Mouse (Mus musculus): ENCODE data around the gene Ipo9. TPM values are rescaled to one million over a fixed set of nuclear protein-coding genes. Genes with fewer than 3 reads are reported as not detected.
"Not testable (repeated sequence)": the region's sequence is repeated elsewhere in the genome, so short reads cannot be mapped to it uniquely, and the experiment has no call there.

The Ipo9 gene
- polyA plus RNA-seq, 1 experiment from 2014 or later: 182 TPM

DNA sequence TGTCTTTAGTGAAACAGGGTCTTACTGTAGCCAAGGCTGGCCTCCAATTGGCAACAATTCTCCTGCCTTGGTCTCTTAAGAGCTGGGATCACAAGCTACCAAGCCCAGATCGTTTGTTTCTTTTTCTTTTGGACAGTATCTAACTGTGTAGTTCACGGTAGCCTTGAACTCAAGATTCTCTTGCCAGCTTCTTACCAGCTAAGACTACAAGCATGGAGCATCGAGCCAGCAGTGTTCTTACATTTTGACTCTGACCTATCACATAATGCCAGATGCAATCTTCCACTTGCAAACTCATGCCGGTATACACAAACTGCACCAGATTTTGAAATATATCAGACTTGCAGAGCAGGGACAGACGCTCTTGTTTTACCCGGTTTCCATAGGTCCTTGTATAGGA, 7.5 kb downstream of the Ipo9 start:
- H3K4me3 ChIP-seq: no peak overlapping the region
- no peaks in the 10 kb centered on the region for H3K27me3 ChIP-seq (replicated peaks; ENCODE audit: low read depth, poor library complexity, severe bottlenecking)
- H3K36me3 ChIP-seq (replicated peaks): peaks cover 94% of the 10 kb centered on the region
- no peak for DNase-seq (ENCODE audit: low spot score)
- peaks cover 4% of the 10 kb centered on the region for H3K4me1 ChIP-seq
- no peaks in the 10 kb centered on the region for H3K9me3 ChIP-seq
- 94% methylated on average over 6 of the region's 6 CpGs for WGBS
- no peak overlapping the region for H3K27ac ChIP-seq (replicated peaks)

DNA sequence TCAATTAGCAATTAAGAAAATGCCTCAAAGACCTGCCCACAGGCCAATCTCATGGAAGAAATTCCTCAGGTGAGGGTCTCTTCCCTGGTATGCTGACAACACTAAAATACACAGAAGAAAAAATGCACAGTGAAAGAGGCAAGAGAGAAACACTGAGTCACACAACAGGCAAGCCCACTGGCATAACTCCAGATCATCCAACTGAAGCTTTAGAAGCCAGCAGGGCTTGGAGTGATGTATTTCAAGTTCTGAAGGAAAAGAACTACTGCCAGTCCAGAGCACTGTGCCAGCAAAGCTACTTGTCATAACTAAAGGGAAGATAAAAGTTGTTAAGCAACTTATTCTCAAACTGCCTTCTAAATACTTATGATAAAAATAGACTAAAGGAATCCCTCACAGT, 16.3 kb downstream of the Ipo9 start:
- Histone ChIP-seq H3K4me1 (no peaks in the 10 kb centered on the region), H3K27me3 (replicated peaks; ENCODE audit: low read depth, poor library complexity, severe bottlenecking) (no peaks in the 10 kb centered on the region), H3K36me3 (replicated peaks) (peaks cover 100% of the 10 kb centered on the region), H3K9me3 (no peaks in the 10 kb centered on the region), H3K4me3 (no peak overlapping the region), H3K27ac (replicated peaks) (no peak overlapping the region)
- no peak for DNase-seq (ENCODE audit: low spot score)

DNA sequence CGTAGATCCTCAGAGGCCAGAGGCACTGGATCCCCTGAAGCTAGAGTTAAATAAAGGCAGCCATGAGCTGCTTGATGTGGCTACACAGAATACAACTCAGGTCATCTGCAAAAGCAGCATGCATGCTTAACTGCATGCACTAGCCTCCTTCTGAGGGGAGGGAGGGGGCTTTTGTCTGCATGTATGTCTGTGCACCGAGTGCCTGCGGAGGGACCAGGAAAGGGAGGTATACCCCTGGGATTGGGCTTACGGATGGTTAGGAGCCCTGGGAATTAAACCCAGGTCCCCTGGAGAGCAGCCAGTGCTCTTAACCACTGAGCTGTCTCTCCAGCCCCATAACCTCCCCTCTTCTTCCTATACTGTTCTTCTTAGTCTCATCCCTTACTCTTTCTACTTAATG, 18.2 kb downstream of the Ipo9 start:
- DNase-seq (ENCODE audit: low spot score): no peak
- H3K27me3 ChIP-seq (replicated peaks; ENCODE audit: low read depth, poor library complexity, severe bottlenecking): no peaks in the 10 kb centered on the region
- 88% methylated on average over 4 of the region's 4 CpGs for WGBS
- H3K36me3 ChIP-seq (replicated peaks): peaks cover 100% of the 10 kb centered on the region
- no peak overlapping the region for H3K4me3 ChIP-seq
- H3K4me1 ChIP-seq: no peaks in the 10 kb centered on the region
- no peak overlapping the region for H3K27ac ChIP-seq (replicated peaks)
- H3K9me3 ChIP-seq: no peaks in the 10 kb centered on the region

DNA sequence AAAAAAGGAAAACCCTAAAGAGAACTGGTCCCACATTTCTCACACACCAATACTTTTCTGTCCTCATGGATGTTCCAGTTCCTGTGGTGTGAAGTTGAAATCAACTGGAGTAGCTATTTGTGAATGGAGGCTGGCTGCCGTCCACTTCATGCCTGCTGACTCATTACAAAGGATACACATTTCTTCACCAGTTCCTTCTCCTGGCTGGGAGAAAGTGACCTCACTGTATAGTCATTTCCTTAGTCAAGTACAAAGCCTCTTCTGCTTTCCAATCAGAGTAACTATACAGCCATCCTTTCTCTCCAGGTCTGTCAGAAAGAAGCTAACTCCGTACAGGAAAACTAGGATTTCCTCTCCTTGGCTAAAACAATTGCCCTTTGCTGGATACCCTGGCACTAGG, 19.3 kb downstream of the Ipo9 start:
- Histone ChIP-seq H3K27me3 (replicated peaks; ENCODE audit: low read depth, poor library complexity, severe bottlenecking) (no peaks in the 10 kb centered on the region), H3K36me3 (replicated peaks) (peaks cover 99% of the 10 kb centered on the region), H3K27ac (replicated peaks) (no peak overlapping the region), H3K4me3 (no peak overlapping the region), H3K9me3 (no peaks in the 10 kb centered on the region), H3K4me1 (no peaks in the 10 kb centered on the region)
- 91% methylated on average over 2 of the region's 2 CpGs for WGBS
- no peak for DNase-seq (ENCODE audit: low spot score)

DNA sequence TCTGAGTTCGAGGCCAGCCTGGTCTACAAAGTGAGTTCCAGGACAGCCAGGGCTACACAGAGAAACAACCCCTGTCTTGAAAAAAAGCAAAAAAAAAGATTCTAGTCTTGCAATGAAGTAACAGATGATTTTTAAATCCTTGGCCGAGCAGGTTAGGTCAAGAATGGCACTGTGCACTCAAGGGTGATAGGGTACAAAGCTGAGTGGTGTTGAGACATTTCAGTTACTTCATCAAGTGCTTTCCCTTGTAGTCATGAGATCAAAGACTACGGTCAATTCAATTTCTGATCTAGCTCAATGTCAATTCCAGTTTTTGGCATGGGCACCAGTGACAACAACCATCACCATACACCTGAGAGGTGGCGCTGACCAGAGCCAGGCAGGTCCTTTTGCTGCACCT, 21.3 kb downstream of the Ipo9 start:
- no peaks in the 10 kb centered on the region for H3K4me1 ChIP-seq
- no peaks in the 10 kb centered on the region for H3K9me3 ChIP-seq
- 95% methylated on average over 4 of the region's 4 CpGs for WGBS
- no peak overlapping the region for H3K4me3 ChIP-seq
- H3K27me3 ChIP-seq (replicated peaks; ENCODE audit: low read depth, poor library complexity, severe bottlenecking): no peaks in the 10 kb centered on the region
- H3K27ac ChIP-seq (replicated peaks): no peak overlapping the region
- DNase-seq (ENCODE audit: low spot score): no peak
- peaks cover 99% of the 10 kb centered on the region for H3K36me3 ChIP-seq (replicated peaks)

DNA sequence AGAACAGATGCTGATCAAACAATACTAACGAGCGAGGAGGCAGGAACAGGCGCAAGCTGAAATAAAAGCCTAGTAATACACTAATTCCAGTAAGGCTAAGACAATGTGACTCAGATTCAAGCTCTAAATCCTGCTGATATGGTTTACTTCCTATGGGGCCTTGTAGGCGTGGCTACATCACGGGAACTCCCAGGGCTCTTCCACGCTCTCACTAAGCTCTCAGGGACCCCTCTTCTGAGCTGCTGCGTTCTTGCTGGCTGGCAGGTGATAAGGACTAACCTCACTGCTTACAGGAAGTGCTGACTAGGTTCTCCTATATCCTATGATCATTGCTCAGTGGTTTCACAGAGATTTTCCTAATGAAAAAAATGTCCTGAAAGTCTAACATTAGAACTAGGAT, 24.9 kb downstream of the Ipo9 start:
- Histone ChIP-seq H3K4me1 (no peaks in the 10 kb centered on the region), H3K4me3 (no peak overlapping the region), H3K27ac (replicated peaks) (no peak overlapping the region), H3K36me3 (replicated peaks) (peaks cover 99% of the 10 kb centered on the region), H3K27me3 (replicated peaks; ENCODE audit: low read depth, poor library complexity, severe bottlenecking) (no peaks in the 10 kb centered on the region), H3K9me3 (no peaks in the 10 kb centered on the region)
- WGBS: 87% methylated on average over 7 of the region's 7 CpGs
- DNase-seq (ENCODE audit: low spot score): no peak

DNA sequence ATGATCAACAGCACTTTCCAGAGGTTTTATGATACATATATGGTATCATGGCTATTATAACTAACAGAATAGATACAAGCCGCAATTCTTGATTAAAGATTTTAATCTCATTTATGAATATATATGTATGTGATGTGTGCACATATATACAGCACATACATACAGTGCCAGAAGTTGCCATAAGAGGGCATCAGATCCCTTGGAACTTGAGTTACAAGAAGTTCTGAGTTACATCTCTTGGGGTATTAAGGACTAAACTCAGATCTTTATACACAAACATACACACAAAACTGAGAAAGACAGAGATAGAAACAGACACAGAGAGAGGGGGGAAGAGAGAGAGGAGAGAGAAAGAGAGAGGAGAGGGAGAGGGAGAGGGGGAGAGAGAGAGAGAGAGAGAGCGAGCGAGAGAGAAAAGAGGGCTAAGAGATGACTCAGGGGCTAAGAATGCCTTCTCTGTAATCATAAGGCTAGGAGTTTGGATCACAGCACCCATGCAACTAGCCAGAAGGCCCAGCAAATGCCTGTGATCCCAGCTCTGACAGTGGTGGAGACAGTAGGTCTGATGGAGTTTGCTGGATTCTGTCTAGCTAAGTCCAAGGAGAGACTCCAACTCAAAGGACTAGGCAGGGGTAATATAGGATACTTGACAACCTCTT, 28.7 kb downstream of the Ipo9 start:
- no peak overlapping the region for H3K4me3 ChIP-seq
- peaks cover 100% of the 10 kb centered on the region for H3K36me3 ChIP-seq (replicated peaks)
- 91% methylated on average over 3 of the region's 3 CpGs for WGBS
- no peak overlapping the region for H3K27ac ChIP-seq (replicated peaks)
- DNase-seq (ENCODE audit: low spot score): no peak
- no peaks in the 10 kb centered on the region for H3K27me3 ChIP-seq (replicated peaks; ENCODE audit: low read depth, poor library complexity, severe bottlenecking)
- H3K9me3 ChIP-seq: no peaks in the 10 kb centered on the region
- H3K4me1 ChIP-seq: no peaks in the 10 kb centered on the region

DNA sequence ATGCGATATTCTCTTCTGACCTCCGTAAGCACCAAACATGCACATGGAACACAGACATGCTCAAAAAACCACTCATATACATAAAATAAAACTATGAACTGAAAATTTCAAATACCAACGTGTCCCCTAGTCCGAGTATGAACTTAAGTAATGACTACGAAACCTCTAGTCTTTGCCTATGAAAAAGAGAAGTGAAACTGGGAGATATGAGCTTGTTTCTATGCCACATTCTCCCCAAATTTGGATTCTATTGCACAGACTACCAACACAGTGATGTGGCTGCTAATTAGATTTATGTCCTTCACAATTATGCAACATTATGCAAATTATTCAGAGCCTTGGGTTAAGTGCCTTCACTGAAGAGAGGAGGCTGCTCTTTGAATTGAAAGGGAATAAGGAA, 30.8 kb downstream of the Ipo9 start:
- DNase-seq (ENCODE audit: low spot score): no peak
- WGBS: 93% methylated on average over 5 of the region's 5 CpGs
- H3K36me3 ChIP-seq (replicated peaks): peaks cover 100% of the 10 kb centered on the region

DNA sequence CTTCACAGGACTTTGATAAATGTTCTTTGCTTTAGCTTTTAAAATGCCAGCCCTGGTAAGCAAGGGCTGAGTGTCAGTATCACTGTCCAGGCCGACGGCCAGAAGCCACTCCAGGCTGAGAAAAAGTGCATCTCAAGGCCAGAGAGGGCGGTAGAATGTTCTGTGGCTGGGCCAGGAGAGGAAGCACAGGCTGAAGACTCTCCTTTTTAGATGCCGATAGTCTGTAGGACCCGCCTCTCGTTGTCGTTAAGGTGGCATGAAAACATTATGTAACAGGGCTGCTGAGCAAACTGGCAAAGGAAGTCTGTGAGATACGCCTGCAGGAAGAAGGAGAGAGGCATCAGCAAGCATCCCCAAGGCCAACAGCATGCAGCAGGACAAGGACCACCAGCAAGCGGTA, 45.1 kb downstream of the Ipo9 start:
- peaks cover 88% of the 10 kb centered on the region for H3K36me3 ChIP-seq (replicated peaks)
- H3K4me1 ChIP-seq: no peaks in the 10 kb centered on the region
- H3K9me3 ChIP-seq: no peaks in the 10 kb centered on the region
- 91% methylated on average over 9 of the region's 9 CpGs for WGBS
- H3K27ac ChIP-seq (replicated peaks): no peak overlapping the region
- H3K4me3 ChIP-seq: no peak overlapping the region
- no peak for DNase-seq (ENCODE audit: low spot score)
- no peaks in the 10 kb centered on the region for H3K27me3 ChIP-seq (replicated peaks; ENCODE audit: low read depth, poor library complexity, severe bottlenecking)

More for the DNA sequence above, 30.8 kb downstream of the Ipo9 start:
- Histone ChIP-seq H3K9me3 (no peaks in the 10 kb centered on the region), H3K27ac (replicated peaks) (no peak overlapping the region), H3K4me3 (no peak overlapping the region), H3K27me3 (replicated peaks; ENCODE audit: low read depth, poor library complexity, severe bottlenecking) (no peaks in the 10 kb centered on the region), H3K4me1 (no peaks in the 10 kb centered on the region)

DNA sequence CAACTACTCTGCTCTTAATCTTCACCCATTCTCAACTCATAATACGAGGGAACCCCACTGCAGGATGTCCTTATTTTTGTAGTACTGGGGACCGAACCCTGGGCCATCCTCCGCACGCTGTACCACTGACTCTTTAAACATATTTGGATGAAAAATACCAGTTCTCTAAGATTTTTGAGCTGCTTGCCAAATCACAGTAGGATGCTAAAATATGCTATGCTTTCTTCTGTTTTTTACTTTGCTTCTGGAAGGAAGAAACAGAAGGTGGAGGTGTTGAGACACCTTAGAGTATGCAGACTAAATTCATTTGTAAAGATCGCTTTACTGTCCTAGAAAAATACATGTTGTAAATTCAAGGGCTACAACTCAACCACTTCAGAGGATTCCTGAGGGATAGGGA, 46.1 kb downstream of the Ipo9 start:
- WGBS: 95% methylated on average over 5 of the region's 5 CpGs
- Histone ChIP-seq H3K27me3 (replicated peaks; ENCODE audit: low read depth, poor library complexity, severe bottlenecking) (no peaks in the 10 kb centered on the region), H3K36me3 (replicated peaks) (peaks cover 78% of the 10 kb centered on the region), H3K4me1 (no peaks in the 10 kb centered on the region), H3K9me3 (no peaks in the 10 kb centered on the region), H3K27ac (replicated peaks) (no peak overlapping the region), H3K4me3 (no peak overlapping the region)
- no peak for DNase-seq (ENCODE audit: low spot score)

DNA sequence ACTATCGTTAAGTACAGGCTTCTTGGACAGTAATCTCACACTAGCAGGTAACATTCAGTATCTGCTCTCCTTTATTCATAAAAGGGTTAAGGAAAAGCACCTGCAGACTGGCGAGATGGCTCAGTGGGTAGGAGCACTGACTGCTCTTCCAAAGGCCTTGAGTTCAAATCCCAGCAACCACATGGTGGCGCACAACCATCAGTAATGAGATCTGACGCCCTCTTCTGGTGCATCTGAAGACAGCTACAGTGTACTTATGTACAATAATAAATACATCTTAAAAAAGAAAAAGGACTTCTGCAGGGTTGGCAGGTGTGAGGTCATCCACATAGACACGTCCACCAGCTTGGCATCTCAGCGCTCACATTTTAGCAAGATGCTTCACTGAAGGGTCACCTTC, 48.7 kb downstream of the Ipo9 start:
- H3K27ac ChIP-seq (replicated peaks); H3K4me3 ChIP-seq; DNase-seq (ENCODE audit: low spot score); H3K27me3 ChIP-seq (replicated peaks; ENCODE audit: low read depth, poor library complexity, severe bottlenecking); H3K9me3 ChIP-seq; H3K4me1 ChIP-seq: not testable (repeated sequence)
- H3K36me3 ChIP-seq (replicated peaks): peaks cover 52% of the 10 kb centered on the region
- 57% methylated on average over 6 of the region's 6 CpGs for WGBS

DNA sequence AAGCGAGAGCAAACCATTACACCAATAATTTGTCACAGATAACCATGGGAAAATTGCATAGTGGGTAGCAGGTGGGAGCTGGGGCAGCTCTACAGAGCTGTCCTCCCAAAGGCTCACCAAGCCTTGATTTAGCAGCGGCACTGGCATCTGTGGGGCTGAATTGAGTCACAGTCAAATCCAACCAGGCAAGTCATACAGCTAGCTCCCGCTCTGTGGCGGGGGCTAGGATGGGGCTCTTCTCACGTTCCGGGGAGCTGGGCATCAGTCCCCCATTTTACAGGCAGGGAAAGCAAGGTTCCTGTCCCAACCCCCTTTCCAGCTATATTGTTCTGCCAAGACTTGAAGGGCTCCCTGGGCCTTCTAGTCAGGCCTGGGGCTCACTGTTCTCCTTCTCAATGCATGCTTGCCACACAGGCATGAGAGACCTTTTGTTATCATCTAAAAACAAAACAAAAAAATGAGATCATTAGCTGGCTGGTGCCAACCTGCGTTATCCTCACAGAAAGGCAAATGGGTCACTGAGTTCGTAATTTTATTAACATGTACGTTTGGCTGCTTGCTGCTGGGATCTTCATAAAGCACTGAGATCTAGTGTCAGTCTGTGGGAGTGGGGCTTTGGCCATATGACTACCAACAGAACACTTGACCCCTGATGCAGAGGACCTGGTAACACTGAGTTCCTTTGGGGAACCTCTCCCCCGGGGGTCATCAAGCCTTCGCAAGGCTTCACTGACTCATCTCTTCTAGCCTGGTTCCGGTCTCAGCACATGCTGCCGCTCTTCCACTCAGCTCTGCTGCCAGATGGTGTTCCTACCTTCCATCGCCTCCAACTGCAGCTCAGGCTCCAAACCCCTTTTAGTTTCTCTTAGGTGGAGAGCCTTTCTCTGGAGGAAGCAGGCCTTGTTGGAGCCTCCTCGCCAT, 50.0 kb downstream of the Ipo9 start:
- no peak for DNase-seq (ENCODE audit: low spot score)
- no peak overlapping the region for H3K27ac ChIP-seq (replicated peaks)
- H3K36me3 ChIP-seq (replicated peaks): peaks cover 40% of the 10 kb centered on the region
- no peaks in the 10 kb centered on the region for H3K9me3 ChIP-seq
- 85% methylated on average over 15 of the region's 15 CpGs for WGBS
- H3K4me1 ChIP-seq: peaks cover 2% of the 10 kb centered on the region
- H3K4me3 ChIP-seq: no peak overlapping the region
- no peaks in the 10 kb centered on the region for H3K27me3 ChIP-seq (replicated peaks; ENCODE audit: low read depth, poor library complexity, severe bottlenecking)

DNA sequence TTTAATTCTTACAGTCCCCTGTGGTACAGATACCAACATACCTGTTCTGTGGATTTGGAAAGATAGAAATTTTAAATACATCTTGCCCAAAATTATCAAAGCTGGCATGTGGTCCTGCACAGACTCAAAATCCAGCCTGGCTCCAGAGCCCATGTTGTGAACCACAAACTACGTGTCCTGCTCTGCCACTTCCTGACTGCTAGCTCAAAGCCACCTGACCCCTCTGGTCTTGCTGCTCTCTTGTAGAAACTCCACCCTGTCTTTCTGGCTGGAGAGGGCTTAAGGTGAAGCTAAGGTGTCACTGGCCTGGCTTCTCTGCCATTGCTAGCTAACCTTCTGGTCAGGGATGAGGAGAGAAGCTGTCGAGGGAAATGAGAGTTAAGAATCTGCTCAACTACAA, 51.3 kb downstream of the Ipo9 start:
- 65% methylated on average over 2 of the region's 2 CpGs for WGBS
- H3K4me3 ChIP-seq: no peak overlapping the region

More for the DNA sequence above, 51.3 kb downstream of the Ipo9 start:
- peaks cover 15% of the 10 kb centered on the region for H3K4me1 ChIP-seq
- no peaks in the 10 kb centered on the region for H3K9me3 ChIP-seq
- no peak overlapping the region for H3K27ac ChIP-seq (replicated peaks)
- peaks cover 27% of the 10 kb centered on the region for H3K36me3 ChIP-seq (replicated peaks)
- DNase-seq (ENCODE audit: low spot score): no peak
- H3K27me3 ChIP-seq (replicated peaks; ENCODE audit: low read depth, poor library complexity, severe bottlenecking): no peaks in the 10 kb centered on the region

All from embryonic facial prominence, embryonic 10.5 days (tissue).